Mouse (Mus musculus): ENCODE measurements around the gene Tubb4b. TPM values are rescaled to one million over a fixed set of nuclear protein-coding genes. Genes with fewer than 3 reads are reported as not detected.

The Tubb4b gene
- total and polyA plus RNA-seq, 3 experiments = 183 to 1,037 (median 979) TPM

DNA sequence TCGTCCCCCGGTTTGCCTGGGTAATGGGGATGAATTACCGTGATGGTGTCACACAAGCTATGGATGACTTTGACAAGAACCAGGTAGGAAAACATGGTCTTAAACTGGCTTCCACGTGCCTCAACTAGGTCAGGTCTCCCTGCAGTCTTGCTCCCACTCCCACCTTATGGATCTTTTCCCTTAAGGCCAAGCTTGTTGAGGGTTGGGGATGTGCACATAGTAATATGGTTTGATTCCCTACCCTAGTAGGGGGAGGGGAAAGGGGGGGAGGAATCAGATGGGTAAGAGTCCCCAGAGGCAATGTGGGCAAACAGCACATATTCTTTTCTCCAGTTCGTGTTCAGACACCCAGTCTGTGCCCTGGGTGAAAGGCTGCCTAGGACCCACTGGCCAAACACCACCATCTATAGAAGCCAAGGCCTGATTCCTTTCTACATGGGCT lies 3.1 kb downstream of the Tubb4b start:
- Histone ChIP-seq H3K27me3 (ENCODE audit: control insufficient read depth in 1 of 2, insufficient read depth in 2 of 2, low read length in 2 of 2) (no peaks in the 10 kb centered on the region), H3K9ac (ENCODE audit: control insufficient read depth, low read depth, low read length, poor library complexity, severe bottlenecking) (no peak overlapping the region), H3K36me3 (ENCODE audit: control insufficient read depth in 1 of 2, insufficient read depth in 2 of 2, low read length in 2 of 2) (peaks cover 6 to 9% of the 10 kb centered on the region in 2 experiments), H3K4me3 (ENCODE audit: control insufficient read depth in 1 of 2, insufficient read depth in 1 of 2, low read depth in 2 of 2, low read length in 2 of 2) (no peak overlapping the region), H3K27ac (ENCODE audit: control insufficient read depth, low read depth, low read length) (no peak overlapping the region), H3K79me2 (ENCODE audit: control insufficient read depth, insufficient read depth, low read length, poor library complexity) (peaks cover 17% of the 10 kb centered on the region), H3K9me3 (replicated peaks; ENCODE audit: insufficient read depth, low read length) (no peaks in the 10 kb centered on the region), H3K4me1 (ENCODE audit: control insufficient read depth in 1 of 2, insufficient read depth in 2 of 2, low read length in 2 of 2) (peaks cover 4 to 8% of the 10 kb centered on the region in 2 experiments; a peak in 3 of 4 replicates)
- DNase-seq (ENCODE audit: low read depth, low spot score) = peak; percentile 66
- TF ChIP-seq CTCF (IDR thresholded peaks at IDR 0.05 in 2 of 3, conservative IDR thresholded peaks at IDR 0.05 in 1 of 3; ENCODE audit: control insufficient read depth in 1 of 3, insufficient read depth in 1 of 3, low read depth in 2 of 3, low read length in 3 of 3, poor library complexity in 1 of 3, severe bottlenecking in 1 of 3) (no peak), CHD2 (IDR thresholded peaks at IDR 0.05; ENCODE audit: low read length) (peak; percentile 21; the same call in 1 of the 2 replicates), SIN3A (IDR thresholded peaks at IDR 0.05; ENCODE audit: low read length) (0 out of 2 replicates have a peak, but pooled peaks have one; percentile 11), MYC (IDR thresholded peaks at IDR 0.05; ENCODE audit: low read depth, low read length) (0 out of 2 replicates have a peak, but pooled peaks have one; percentile 27), MEF2A (IDR thresholded peaks at IDR 0.05; ENCODE audit: extremely low read depth, insufficient replicate concordance, low read depth, low read length, poor library complexity, severe bottlenecking) (no peak), POLR2AphosphoS5 (IDR thresholded peaks at IDR 0.05; ENCODE audit: borderline replicate concordance, low read depth, low read length) (peak; percentile 89), POLR2AphosphoS2 (IDR thresholded peaks at IDR 0.05; ENCODE audit: low read length) (peak; percentile 95), POLR2A (IDR thresholded peaks at IDR 0.05; ENCODE audit: control insufficient read depth in 1 of 2, insufficient read depth in 1 of 2, low read depth in 1 of 2, low read length in 2 of 2, poor library complexity in 1 of 2) (peak; percentile 61 to 77; a peak in 3 of 4 replicates)

GRCm38 (mm10) chr2:25218445-25218844 lies 6.1 kb downstream of the Tubb4b start, which contains the start of gene Fam166a:
Fam166a (plus strand) TSS chr2:25218745.
- no peak within 1 kb of the TSS for H3K27ac ChIP-seq (ENCODE audit: control insufficient read depth, low read depth, low read length)
- H3K36me3 ChIP-seq (ENCODE audit: control insufficient read depth in 1 of 2, insufficient read depth in 2 of 2, low read length in 2 of 2) = peaks cover 2 to 3% of the 10 kb centered on the region in 2 experiments; a peak in 3 of 4 replicates
- no peak within 1 kb of the TSS for H3K4me3 ChIP-seq (ENCODE audit: control insufficient read depth in 1 of 2, insufficient read depth in 1 of 2, low read depth in 2 of 2, low read length in 2 of 2)
- H3K9ac ChIP-seq (ENCODE audit: control insufficient read depth, low read depth, low read length, poor library complexity, severe bottlenecking) = no peak within 1 kb of the TSS
- H3K4me1 ChIP-seq (ENCODE audit: control insufficient read depth in 1 of 2, insufficient read depth in 2 of 2, low read length in 2 of 2) = no peaks in the 10 kb centered on the region; a peak in 1 of 4 replicates
- DNase-seq (ENCODE audit: low read depth, low spot score) = no peak
- no peaks in the 10 kb centered on the region for H3K9me3 ChIP-seq (replicated peaks; ENCODE audit: insufficient read depth, low read length)
- H3K79me2 ChIP-seq (ENCODE audit: control insufficient read depth, insufficient read depth, low read length, poor library complexity) = peaks cover 4% of the 10 kb centered on the region
- H3K27me3 ChIP-seq (ENCODE audit: control insufficient read depth in 1 of 2, insufficient read depth in 2 of 2, low read length in 2 of 2) = no peaks in the 10 kb centered on the region
- TF ChIP-seq RAD21 (IDR thresholded peaks at IDR 0.05; ENCODE audit: low read depth, low read length) (no peak), JUND (IDR thresholded peaks at IDR 0.05; ENCODE audit: low read depth, low read length) (no peak), E2F4 (IDR thresholded peaks at IDR 0.05; ENCODE audit: borderline replicate concordance, low read depth, low read length) (no peak), ETS1 (IDR thresholded peaks at IDR 0.05; ENCODE audit: low read depth, low read length) (no peak), RCOR1 (IDR thresholded peaks at IDR 0.05; ENCODE audit: low read depth, low read length) (no peak)

- no peak overlapping the region for H3K9ac ChIP-seq (ENCODE audit: control insufficient read depth, low read depth, low read length, poor library complexity, severe bottlenecking)
- TF ChIP-seq UBTF (IDR thresholded peaks at IDR 0.05; ENCODE audit: borderline replicate concordance, insufficient read depth, low read depth, low read length) = no peak
- no peak overlapping the region for H3K4me3 ChIP-seq (ENCODE audit: control insufficient read depth in 1 of 2, insufficient read depth in 1 of 2, low read depth in 2 of 2, low read length in 2 of 2)
- no peaks in the 10 kb centered on the region for H3K27me3 ChIP-seq (ENCODE audit: control insufficient read depth in 1 of 2, insufficient read depth in 2 of 2, low read length in 2 of 2)
- no peak overlapping the region for H3K27ac ChIP-seq (ENCODE audit: control insufficient read depth, low read depth, low read length)
- peaks cover 0 to 3% of the 10 kb centered on the region in 2 experiments; a peak in 1 of 4 replicates for H3K36me3 ChIP-seq (ENCODE audit: control insufficient read depth in 1 of 2, insufficient read depth in 2 of 2, low read length in 2 of 2)
- no peaks in the 10 kb centered on the region for H3K4me1 ChIP-seq (ENCODE audit: control insufficient read depth in 1 of 2, insufficient read depth in 2 of 2, low read length in 2 of 2)
- DNase-seq (ENCODE audit: low read depth, low spot score) = no peak
- no peaks in the 10 kb centered on the region; the same call in 1 of the 2 replicates for H3K79me2 ChIP-seq (ENCODE audit: control insufficient read depth, insufficient read depth, low read length, poor library complexity)
- H3K9me3 ChIP-seq (replicated peaks; ENCODE audit: insufficient read depth, low read length) = no peaks in the 10 kb centered on the region
These were observed 6.8 kb downstream of the Tubb4b start for GRCm38 (mm10) chr2:25217666-25218065.
